Mouse (Mus musculus) CD8-positive naive resting alpha-beta T cell, adult 2 months (primary cell): ENCODE data around the gene Arvcf.

Source experiments
- DNase-seq, 2 experiments: peaks; one replicate each; pipeline ENCODE4 v3.0.0; 2022; ENCODE audit warnings: low read depth in 2 of 2, low spot score in 2 of 2

Gene Arvcf

DNA sequence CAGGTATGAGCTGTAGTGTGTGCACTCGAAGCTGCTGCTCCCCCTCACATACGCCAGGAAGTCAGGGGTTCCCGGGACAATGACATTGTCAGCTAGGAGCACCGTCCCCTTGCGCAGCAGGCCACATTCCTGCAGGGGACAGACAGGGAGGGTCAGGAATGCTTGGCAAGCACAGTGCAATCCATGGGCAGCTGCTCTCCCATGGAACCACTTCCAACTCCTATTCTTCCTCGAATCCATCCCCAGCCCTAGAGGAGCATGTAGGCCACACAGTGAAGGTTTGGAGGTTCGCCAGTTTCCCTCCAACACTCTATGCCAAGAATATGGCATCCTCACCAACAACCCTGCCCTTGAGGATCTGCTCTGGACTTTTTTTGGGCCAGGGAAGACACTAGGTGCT is 59.9 kb downstream of the Arvcf start:
- DNase-seq = no peak

DNA sequence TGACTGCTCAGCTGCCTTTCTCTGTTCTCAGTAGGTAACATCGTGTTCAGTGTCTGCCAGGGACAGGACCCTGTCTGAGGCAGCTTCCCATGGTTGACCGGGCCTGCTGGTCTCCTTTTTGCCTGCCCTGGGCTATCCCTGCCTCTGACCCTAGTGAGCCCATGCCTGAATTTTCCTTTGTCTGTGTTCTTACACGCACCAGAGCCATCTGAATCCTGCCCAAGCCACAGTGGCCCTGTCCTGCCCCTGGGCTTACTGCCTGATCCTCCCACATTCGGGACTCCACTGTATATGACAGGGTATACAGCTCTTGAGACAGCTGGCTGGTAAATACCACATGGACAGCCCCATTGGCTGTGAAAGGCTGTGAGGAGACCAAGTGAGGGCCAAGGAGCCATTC is 61.8 kb downstream of the Arvcf start:
- no peak for DNase-seq

DNA sequence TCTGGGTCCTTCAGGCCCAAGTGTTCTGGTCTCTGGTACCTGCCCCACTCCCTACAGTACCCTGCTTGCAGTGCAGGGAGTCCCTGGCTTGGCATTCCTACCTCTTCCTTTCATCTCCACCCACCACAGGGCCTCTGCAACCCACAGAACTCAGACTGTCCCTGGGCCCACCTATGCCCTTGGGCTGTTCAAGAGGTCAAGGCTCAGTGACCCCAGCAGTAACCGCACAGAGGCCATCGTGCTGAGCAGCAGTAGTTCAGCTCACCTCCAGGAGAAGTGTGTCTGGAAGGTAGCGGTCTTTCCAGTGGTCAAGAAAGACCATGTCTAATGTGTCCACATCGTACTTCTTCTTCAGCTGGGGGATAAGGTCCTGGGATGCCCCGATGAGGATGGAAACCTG is 62.4 kb downstream of the Arvcf start:
- no peak for DNase-seq

DNA sequence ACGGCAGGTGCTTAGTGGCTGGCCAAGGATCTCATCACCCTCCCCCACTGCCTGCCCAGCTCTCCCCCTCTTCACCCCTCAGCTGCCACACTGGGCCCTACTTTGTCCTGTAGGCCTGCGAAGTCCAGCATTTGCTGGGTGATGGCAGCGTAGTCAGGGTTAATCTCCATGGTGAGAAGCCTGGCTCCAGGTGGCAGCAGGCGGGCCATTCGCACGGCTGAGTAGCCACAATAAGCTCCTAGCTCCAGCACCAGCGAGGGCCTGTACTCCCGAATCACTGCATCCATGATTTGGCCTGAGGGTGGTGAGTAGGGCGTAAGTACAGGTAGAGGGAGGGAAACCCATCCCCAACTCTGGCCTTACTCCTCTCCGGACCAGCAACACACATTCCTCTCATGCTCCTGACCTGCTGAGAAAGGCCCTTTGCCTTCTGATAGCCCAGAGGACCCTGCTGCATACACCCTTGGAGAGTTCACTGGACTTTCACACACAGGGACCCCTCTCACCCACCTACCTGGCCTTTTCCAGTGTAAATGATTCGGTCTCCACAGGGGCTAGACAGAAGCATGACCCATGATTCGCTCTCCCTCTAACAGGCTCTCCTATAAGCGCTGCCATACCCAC is 63.2 kb downstream of the Arvcf start:
- no peak for DNase-seq

DNA sequence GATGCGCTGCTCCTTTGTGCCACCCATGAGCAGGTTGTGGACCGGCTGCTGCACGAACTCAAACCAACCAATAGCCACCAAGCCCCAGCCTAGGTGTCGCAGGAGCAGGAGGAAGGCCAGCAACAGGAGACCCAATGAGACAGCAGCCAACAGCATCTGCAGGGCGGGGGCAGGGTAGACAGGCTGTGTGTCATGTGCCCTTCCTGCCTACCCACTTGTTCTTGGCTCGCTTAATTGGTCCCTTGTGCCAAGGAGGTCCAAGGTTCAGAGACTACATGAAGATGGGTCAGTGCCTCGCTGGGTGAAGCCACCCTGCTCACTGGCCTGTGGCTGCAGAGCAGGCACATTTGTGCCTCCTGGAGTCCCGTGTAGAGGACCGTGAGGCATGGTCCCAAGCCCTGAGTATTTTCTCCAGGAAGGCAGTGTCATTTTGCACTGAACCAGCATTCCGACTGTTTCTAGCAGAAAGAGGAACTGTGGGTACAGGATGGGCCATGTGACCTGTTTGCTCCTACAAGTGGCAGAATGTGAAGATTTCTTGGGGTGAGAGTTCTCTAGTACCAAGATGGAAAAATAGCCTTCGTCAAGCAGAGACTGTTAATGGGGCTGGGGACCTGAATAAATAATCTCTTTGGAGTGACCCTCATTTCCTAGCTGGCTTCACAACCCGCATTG is 64.0 kb downstream of the Arvcf start:
- DNase-seq = no peak

DNA sequence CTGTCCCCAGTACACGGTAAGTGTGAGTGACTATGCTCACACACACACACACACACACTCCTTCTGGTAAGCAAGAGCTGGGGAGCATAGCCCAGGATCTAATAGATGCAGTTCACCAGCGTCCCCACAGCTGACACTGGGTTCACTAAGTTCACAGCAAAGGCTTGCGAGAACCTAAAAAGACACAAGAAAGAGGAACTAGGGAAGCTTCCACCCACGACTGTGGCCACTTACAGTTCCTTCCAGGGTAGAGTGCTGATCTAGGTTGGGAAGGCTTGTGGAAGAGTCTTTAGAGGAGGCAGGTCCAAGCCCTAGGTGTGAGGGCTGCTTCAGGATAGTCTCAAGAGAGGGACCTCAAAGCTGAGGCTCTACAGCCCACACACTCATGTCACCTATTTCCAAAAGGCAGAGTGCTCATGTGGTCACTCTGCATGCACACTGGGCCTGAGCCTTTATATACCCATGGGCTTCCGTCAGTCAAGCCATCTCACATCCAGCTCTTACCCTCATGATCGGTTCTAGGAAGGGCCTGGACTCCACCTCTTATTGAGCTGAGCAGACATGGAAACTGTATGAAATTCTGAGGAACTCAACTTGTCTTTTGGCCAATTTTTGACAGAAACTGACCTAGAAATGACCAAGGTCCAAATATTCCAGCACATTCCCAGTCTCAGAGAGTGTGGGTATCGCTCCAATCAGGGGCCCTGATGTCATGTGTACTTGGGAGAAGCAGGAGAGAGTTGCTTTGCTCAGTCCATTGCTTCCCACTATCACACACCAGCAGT is 65.2 kb downstream of the Arvcf start:
- no peak for DNase-seq

DNA sequence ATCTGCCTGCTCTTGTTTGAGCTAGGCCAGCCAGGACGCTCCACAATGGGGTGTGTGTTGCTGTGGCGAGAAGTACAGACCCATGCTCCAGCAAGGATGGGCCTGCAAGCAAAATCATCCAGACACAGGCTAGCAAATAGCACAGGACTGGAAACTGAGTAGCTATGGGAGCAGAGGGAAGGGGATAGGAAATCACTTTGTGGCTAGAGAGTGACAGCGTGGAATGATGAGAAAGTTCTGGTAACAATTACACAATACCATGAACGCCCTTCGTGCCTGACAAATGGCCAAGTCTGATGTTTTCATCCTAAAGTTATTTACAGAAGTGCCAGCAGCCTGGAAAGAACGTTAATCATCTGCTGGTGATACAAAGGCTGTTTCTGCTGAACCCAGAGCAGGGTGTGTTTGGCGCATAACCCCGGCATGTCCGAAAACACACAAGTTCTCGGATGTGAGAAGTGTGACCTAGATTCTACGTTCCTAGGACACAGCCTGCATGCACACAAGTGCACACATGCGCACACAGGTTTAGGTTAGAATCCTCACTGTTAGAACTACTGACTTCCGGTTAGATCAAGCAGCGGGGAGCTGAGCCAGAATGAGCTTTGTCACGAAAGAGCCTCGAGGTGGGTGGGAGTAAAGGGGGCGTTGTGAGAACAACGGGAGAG is 68.2 kb downstream of the Arvcf start:
- DNase-seq = no peak

DNA sequence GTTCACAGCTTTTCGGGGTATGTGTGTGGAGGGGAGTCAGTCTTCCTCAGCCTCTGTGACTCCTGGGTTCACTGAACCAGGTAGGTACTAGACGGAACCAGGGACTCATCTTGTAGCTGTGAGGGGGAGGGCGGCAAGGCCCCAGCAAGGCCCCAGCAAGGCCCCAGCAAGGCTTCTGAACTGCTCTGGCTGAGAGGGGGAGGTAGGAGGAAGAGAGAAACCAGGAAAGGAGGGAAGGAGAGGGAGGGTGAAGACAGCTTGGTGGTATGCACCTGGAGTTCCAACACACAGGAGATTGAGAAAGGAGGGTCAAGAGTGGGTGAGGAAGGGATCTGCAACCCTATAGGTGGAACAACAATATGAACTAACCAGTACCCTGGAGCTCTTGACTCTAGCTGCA is 68.9 kb downstream of the Arvcf start:
- no peak for DNase-seq

DNA sequence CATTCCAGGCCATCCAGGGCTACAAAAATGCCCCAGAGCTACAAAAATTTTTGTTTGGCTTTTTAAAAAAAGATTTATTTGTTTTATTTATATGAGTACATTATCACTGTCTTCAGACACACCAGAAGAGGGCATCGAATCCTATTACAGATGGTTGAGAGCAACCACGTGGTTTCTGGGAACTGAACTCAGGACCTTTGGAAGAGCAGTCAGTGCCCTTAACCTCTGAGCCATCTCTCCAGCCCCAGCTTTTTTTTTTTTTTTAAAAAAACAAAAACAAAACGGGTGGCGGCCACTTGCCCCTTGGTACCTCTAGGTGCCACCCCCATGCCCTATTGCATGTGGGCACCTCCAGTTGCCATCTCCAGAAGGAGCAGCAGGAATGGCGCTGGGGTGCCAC is 69.5 kb downstream of the Arvcf start:
- no peak for DNase-seq

DNA sequence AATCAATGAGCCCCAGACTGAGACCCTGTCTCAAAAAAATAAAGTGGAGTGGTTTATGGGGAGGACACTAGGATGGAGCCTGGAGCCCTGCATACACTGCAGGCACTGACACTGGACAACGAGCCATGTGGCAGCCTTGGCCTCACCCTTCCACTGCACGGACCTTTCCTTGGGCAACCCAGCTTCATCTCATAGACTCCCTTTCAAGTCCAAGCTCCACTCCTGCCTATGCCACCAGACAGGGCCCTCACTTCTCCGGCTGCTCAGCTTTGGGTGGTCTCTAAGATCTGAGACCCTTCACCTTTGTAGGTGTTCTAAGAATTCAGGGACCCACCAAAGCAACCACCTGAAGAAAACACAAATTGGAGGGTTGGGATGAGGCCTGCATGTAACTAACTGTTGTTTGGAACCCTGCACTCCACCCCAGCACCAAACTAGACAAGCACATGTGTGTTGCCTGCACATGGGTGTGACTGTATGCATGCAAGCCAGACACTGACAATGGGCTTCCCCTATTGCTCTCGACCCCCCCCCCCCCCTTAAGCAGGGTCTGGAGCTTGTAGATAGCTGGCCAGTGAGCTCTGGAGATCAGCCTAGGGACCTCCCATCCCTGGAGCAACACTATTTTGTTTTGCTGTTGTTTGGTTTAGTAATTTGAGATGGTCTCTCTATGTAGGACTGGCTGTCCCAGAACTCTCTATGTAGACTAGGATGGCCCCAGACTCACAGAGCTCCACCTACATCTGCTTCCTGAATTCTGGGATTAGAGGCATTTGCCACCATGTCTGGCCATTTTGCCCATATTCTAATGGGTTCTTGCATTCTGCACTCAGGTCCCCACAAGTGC is 71.0 kb downstream of the Arvcf start:
- DNase-seq = no peak

DNA sequence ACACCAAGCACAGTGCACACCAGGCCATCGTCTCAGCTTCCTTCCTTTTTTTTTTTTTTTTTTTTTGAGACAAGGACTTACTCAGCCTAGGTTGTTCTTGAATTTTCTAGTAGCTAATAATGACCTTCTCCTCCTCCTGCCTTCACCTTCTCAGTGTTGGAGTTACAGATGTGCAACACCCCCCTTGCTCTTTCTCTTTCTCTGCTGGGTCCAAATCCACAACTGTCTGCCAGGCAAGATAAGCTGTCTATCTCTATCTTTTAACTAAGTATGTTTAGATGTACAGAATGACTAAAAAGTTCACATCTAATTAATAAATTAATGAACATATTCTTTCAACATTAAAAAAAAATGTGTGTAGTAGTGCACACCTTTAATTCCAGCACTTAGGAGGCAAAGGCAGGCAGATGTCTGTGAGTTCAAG is 71.6 kb downstream of the Arvcf start:
- no peak for DNase-seq

DNA sequence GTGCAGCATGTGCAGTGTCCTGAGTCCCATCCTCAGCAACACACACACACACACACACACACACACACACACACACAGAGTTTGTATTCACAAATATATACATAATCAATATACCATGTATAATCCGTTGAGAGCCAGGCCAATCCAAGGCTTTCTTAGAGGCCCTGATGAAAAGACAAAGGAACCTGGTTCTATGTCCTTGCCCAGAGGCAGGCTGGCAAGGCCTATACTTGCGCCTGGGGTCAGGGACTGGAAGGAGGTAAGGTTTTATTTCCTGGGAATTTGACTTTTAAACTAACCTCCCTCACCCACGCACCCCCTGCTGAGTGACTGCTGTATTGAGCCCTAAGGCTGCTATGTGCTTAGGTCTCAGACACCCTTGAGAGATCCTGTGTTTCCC is 72.6 kb downstream of the Arvcf start:
- no peak for DNase-seq

DNA sequence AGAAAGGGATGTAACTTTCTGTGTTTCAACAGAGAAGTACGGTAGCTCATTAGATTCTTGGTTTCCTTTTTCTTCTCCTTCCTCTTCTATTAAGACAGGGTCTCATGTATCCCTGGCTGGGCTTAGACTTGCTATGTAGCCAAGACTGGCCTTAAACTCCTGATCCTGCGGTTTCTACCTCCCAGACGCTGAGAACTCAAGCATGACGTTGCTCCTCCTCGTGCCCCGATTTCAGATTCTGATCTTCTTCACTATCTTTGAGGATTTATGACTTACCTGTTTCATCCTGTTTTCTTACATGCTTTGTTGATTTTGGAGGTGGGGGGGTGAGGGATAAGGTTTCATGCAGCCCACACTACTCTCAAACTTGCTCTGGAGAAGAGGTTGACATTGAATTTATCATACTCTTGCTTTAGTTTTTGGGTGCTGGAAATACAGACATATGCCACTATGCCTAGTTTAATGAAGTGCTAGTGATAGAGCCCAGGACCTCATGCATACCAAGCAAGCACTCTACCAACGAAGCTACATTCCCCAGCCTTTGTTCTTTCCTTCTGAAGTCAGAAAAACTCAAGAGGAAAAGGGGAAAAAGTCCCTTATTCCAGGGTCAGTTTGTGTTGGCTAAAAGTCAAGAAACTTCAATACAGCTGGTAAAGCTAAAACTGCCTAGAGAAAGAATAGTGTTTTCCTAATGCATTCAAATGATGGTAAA is 75.4 kb downstream of the Arvcf start:
- no peak for DNase-seq

DNA sequence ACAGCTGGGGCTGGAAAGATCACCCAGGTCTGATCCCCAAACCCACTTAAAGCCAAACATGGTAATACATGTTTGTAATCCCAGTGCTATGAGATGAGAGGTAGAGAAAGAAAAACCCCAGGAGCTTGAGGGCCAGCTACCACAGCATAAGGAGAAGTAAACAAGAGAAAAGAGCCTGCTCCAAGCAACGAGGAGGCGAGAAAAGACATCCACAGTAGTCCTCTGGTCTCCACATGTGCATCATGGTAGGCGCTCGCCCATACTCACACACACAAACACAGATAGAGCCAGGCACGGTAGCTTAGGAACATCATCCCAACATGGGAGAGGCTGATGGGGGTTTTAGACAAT is 75.9 kb downstream of the Arvcf start:
- no peak for DNase-seq

DNA sequence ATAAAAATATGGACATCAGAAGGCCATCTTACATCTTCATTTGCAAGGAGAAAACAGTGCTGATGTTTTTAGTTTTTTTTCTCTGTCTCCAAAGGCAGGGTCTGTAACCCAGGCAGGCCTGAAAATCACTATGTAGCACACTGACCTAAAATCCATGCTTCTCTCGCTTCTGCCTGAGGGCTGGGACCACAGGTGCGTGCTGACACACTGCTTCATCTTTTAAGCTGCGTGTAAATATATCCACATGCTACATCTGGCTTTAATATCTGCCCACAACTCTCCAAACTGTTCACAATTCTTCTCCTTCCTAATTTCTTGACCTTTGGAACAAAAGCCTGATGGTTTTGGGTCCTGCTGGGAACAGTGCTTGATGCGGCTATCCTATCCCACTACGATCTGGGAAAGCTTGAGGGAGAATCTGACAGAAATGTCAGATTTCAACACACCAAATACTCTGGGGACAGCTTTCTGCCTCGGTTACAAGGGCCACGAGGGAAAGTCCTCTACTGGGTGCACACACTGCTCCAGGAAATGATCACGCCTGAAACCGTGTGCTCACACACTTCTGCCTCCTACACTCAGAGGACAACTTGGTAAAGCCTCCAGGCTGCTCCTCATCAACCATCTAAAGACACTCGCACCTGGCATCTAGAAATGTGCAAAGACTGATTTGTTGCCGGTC is 76.5 kb downstream of the Arvcf start:
- DNase-seq = no peak

DNA sequence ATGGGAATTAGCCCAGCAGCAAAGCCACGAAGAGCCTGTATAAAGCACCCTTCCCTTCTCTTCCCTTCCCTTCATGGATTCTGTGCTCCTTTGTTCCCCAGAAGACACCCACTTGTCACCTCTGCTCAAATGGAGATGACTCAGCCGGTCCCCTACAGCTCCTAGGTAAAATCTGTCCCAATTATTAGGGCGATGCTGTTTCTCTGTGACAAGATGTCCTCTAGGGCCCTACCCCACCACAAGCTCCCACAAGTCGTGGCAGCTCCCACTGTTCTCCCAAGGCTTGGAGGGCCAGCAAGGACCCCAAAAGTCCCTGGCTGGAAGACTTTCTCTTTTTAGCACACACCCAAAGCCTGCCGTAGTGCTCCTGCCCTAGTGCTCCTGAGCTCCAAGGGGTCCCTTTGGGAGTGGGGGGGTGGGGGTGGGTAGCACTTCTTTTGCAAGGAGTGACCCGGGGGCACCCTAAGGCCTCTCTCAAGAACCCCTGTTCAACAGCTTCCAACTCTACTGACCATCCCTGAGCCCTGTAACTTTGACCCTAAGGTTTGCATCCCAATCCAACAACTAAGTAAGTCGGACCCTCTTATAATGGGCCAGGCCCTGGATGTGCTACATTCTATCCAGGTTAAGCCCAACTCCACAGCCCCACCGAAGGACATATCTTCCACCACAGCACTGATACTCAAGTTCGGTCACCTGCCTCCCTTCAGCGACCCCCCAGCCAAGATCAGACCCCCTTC is 77.7 kb downstream of the Arvcf start:
- DNase-seq = no peak

DNA sequence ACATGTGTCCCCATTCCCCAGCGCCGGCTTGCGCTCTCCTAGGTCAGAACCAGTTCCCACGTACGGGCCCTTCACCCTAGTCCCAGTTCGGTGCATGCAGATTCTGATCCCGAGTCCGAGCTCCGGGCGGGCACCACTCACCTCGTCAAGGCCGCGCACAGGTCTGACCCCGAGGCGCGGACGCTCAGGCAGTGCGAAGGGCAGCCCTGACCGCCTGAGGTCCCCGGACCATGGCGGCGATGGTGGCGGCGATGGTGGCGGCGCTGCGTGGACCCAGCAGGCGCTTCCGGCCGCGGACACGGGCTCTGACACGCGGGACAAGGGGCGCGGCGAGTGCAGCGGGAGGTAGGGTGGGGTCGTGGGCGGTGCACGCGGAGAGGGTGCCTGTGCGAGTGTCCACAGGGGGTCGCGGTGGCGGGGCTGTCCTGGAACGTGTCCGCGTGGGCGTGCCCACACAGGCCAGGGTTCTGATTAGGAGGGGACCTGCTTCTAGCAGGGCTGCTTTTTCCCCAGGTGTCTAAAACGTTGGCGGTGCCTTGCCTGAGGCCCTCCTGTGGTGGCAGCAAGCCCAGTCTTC is 78.3 kb downstream of the Arvcf start, which contains the start of gene Txnrd2:
TSS of gene Txnrd2 (plus strand) at position 170 of the 577 bp plus-strand sequence.
- DNase-seq = peak; percentile 52 to 53

DNA sequence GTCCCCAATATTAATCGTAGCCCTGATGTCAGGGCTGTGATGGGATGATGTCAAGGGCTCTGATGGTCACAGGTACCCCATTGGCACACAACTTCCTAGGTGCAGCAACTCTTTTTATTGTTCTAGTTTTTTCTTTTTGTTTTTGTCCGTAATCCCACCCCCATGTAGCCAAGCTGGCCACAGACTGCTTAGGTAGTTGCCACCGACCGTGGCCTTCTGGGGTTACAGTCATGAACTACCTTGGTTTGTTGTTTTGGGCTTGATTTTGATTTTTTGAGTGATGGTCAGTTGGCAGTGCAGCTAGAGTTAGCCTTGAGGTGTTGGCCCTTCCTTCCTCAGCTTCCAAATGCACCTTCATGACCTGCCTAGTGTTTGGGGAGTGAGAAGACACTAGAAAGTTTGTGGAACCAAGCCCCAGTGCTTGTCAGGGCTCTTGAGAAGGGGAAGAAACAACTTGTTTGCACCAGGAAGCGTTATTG is 78.9 kb downstream of the Arvcf start, which contains the start of gene Comt:
TSS of gene Comt (minus strand) at position 51 of the 479 bp plus-strand sequence.
- DNase-seq = no peak
